Mouse (Mus musculus) E14TG2a.4 (cell line): ENCODE measurements at regions not wholly inside any gene's neighbourhood (a gene's known extent, or its start where the extent isn't known, plus 50 kb on each side); places are given as distances from the start of the nearest gene placed in this dataset.

Source experiments
- CTCF ChIP-seq: conservative IDR thresholded peaks from 2 replicates; pipeline ENCODE4 v1.5.1; 2014; ENCODE audit warnings: low read length
- POU5F1 ChIP-seq: IDR thresholded peaks from 2 replicates; pipeline ENCODE4 v1.6.1; 2014; ENCODE audit warnings: low read length, borderline replicate concordance

GRCm38 (mm10) chr1:72946235-72946634 is 69.5 kb downstream of the Tnp1 start:
- TF ChIP-seq CTCF = no peak
- TF ChIP-seq POU5F1 = no peak
